Mouse (Mus musculus) left cerebral cortex, postnatal 25 days (tissue): ENCODE data around the gene Gdpgp1. TPM values are rescaled to one million over a fixed set of nuclear protein-coding genes. Genes with fewer than 3 reads are reported as not detected.

Experiments used
- DNase-seq, 2 experiments: peaks; one replicate each; pipeline ENCODE4 v3.0.0; 2022; ENCODE audit warnings: low spot score in 2 of 2, mixed read lengths in 1 of 2
- intact Hi-C: fragments of 180-260 bp; cut with DNase I; formaldehyde crosslinking; loops from one replicate; pipeline ENCODE4 v1.15.1; 2025
- total RNA-seq, 2 experiments: library from RNA; stranded (reverse); gene quantifications; 2 replicates each; pipeline ENCODE4 v1.2.3; 2021

The Gdpgp1 gene
- total RNA-seq, 2 experiments from 2014 or later, result 5.9 to 6.6 TPM

- intact Hi-C loops, result no loop called here
- no peak for DNase-seq
Observed at GRCm38 (mm10) chr7:80264606-80265005, 31.9 kb downstream of the Gdpgp1 start.

GRCm38 (mm10) chr7:80267764-80268163, 35.1 kb downstream of the Gdpgp1 start:
- intact Hi-C loops, result no loop called here
- DNase-seq, result no peak

DNA sequence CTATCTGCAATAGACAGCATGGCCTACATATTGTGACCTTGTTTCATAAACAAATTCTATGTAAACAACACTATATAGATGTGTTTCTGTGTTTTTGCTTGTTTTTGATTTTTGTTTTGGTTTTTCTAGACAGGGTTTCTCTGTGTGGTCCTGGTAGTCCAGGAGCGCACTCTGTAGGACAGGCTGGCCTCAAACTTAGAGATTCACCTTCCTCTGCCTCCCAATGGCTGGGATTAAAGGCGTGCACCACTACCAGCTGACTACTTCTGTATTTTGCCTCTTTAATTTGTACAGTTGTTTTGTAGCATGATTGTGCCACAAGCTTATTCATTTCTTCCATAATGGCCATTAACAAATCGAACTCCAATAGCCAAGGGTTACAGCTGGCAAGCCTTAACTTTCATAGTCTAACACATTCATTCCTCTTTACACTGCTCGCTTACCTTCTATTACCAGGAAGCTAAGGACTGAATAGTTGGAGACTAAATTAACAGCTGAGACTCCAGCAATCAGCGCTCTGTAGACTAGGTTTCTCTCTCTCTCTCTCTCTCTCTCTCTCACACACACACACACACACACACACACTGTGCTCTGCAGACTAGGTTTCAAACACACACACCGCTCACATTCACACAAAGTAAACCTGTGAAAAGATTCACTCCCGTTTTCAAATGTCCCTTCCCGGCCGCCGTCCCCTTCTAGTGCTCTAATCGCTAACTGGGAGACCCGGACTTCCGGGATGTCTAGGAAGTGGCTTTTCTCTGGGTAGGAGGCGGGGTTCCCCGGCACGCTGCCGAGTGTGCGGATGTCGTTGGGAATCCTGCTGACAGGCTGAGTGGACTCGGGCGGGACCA, 36.5 kb downstream of the Gdpgp1 start, which contains the start of gene Vps33b:
Gene Vps33b, plus strand, starts transcription at position 753 of the 854 bp plus-strand sequence.
- peak; percentile 96 to 97 for DNase-seq
- intact Hi-C loops, result no loop called here

DNA sequence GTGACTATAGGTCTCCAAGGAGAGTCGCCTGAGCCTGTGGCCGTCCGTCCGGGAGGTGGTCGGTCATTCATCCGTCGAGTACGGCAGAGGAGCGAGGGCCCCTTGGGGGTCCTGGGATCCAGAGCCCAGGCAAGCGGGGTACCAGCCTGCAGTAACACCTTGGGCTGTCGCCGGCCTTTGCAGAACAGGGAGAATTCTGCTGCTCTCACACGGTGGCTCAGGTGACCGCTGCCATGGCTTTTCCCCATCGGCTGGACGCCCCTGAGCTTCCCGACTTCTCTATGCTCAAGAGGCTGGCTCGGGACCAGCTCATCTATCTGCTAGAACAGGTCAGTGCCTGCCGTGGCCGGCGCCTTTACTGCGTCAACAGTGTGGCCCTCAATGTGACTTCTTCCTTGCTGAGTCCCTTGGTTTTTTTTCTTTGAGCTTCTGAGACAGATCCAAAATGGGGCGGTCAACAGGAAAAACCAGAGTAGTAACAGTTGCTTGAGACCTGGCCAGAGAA, 37.1 kb downstream of the Gdpgp1 start:
- intact Hi-C loops, result no loop called here

DNA sequence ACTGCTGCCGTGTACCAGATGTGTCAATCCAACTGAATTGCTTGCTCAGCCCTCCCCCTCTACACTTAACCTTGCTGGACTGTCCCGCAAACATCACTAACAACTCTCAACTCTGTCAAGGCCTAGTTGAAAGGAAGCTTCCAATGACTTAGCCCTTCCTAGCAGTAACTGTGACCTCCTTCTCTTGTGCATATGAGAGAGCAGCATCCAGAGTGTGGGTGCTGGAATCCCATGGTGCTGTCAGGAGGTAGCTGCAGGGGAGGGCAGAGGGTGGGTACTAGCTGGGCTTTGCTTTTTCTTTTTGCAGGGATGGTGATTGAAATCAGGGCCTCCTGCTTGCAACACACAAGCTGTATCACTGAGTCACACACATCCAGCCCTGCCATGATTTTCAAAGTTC, 40.8 kb downstream of the Gdpgp1 start:
- intact Hi-C loops, result no loop called here
- no peak for DNase-seq

More for the DNA sequence above, 37.1 kb downstream of the Gdpgp1 start:
- no peak for DNase-seq

- DNase-seq, result no peak
- intact Hi-C loops, result no loop called here
Observed at GRCm38 (mm10) chr7:80276374-80276773, 43.7 kb downstream of the Gdpgp1 start.

- intact Hi-C loops, result no loop called here
- DNase-seq, result no peak
Observed at GRCm38 (mm10) chr7:80280032-80280431, 47.4 kb downstream of the Gdpgp1 start.

- intact Hi-C loops, result no loop called here
Observed at GRCm38 (mm10) chr7:80280998-80281397, 48.3 kb downstream of the Gdpgp1 start.

GRCm38 (mm10) chr7:80281646-80282045, 49.0 kb downstream of the Gdpgp1 start:
- no peak for DNase-seq
- intact Hi-C loops, result no loop called here

More at GRCm38 (mm10) chr7:80280998-80281397, 48.3 kb downstream of the Gdpgp1 start:
- DNase-seq, result no peak

DNA sequence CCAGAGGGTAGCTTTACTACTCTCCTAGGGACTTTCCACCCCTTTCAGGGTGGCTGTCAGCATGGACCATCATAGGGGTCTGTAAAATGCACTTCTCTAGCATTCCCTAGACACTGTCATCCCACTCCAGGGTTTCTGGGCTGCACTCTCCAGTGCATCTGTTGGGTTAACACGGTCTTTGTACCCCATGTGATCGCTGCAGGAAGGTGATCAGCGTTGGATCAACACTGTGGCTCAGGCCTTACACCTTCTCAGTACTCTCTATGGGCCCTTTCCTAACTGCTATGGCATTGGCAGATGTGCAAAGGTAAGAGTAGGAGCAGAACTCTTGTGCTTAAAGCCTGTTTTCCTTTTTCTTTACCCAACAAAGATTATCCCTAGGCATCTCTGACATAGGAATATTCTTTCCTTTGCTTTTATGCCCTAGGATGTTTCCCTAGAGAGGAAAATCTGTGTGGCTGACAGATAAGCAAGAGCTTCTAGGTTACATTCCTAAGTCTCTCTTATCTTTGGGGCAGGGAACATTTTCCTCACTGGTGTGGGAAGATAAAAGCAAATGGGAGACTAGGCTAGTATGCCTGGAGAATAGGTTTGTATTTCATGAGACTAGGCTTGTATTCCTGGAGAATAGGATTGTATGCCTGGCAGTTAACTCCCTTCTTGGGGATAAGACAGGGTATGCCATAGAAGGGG, 50.7 kb downstream of the Gdpgp1 start:
- no peak for DNase-seq
- intact Hi-C loops, result no loop called here

DNA sequence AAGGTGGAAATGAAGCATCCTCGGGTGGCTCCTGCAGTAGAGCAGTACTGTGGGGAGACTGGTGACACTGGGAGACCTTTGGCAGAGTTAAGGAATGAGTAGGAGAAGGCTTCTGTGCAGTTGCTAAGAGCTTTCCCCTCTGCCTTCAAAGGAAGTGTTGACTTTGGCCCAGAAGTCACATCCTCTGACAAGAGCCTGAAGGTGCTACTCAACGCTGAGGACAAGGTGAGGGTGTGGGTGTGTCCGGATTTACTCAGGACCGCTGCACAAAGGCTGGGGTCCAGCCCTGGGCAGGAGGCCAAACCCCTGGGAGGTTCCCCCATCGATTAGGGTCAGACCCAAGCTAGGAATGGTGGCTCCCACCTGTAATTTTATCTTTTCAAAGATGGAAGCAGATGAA, 51.7 kb downstream of the Gdpgp1 start:
- no peak for DNase-seq
- intact Hi-C loops, result no loop called here

DNA sequence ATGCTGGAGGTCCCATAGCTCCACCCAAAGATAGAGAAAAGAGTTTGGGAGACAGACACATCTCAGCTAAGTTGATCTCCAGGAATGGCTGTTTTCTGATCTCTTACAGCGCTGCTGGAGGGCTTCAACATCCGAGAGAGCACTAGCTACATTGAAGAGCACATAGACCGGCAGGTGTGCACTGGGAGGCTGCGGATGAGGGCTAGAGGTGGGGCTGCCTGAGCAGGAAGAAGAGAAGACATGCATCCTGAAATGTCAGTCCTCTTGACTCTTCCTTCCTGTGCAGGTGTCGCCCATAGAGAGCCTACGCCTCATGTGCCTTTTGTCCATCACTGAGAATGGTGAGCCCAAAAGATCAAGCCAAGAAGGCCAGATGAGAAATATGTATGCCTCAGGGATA, 53.1 kb downstream of the Gdpgp1 start:
- DNase-seq, result no peak
- intact Hi-C loops, result no loop called here

- intact Hi-C loops, result no loop called here
- DNase-seq, result no peak
Observed at GRCm38 (mm10) chr7:80287736-80288135, 55.1 kb downstream of the Gdpgp1 start.

Other genes starting within 250 kb of the Gdpgp1 start
- gene Zfp710, start 208.1 kb upstream of the Gdpgp1 start, total RNA-seq, result 10 to 100 TPM; 19.6 to 21.2 TPM
- 10 to 100 TPM; 50.8 to 59.1 TPM for gene Idh2, start 117.5 kb upstream of the Gdpgp1 start, total RNA-seq
- 10 to 100 TPM; 17.4 to 20.5 TPM for gene Sema4b, start 46.0 kb upstream of the Gdpgp1 start, total RNA-seq
- gene Cib1, start 52 bp upstream of the Gdpgp1 start, total RNA-seq, result 10 to 100 TPM; 18.4 to 19.9 TPM
- 1 to 10 TPM; 1.1 to 2.2 TPM for gene Ttll13, start 13.5 kb downstream of the Gdpgp1 start, total RNA-seq
- 10 to 100 TPM; 43.5 to 45.1 TPM for gene Ngrn, start 28.4 kb downstream of the Gdpgp1 start, total RNA-seq
- 10 to 100 TPM; 20.2 to 20.6 TPM for gene Vps33b, start 36.8 kb downstream of the Gdpgp1 start, total RNA-seq
- 1 to 10 TPM; 1.5 TPM for gene Prc1, start 61.6 kb downstream of the Gdpgp1 start, total RNA-seq
- 10 to 100 TPM; 15.6 to 16.0 TPM for gene Rccd1, start 91.6 kb downstream of the Gdpgp1 start, total RNA-seq
- gene Unc45a, start 108.1 kb downstream of the Gdpgp1 start, total RNA-seq, result 10 to 100 TPM; 38.4 to 45.3 TPM
- gene Hddc3, start 110.2 kb downstream of the Gdpgp1 start, total RNA-seq, result 10 to 100 TPM; 47.1 to 50.5 TPM
- gene Man2a2, start 138.5 kb downstream of the Gdpgp1 start, total RNA-seq, result 100 to 1,000 TPM; 128 to 147 TPM
- gene Fes, start 155.1 kb downstream of the Gdpgp1 start, total RNA-seq, result 1 to 10 TPM; 3.9 to 6.3 TPM
- 10 to 100 TPM; 31.4 to 38.7 TPM for gene Furin, start 172.6 kb downstream of the Gdpgp1 start, total RNA-seq